Mouse (Mus musculus): ENCODE measurements around the gene Fbxw5.

DNA sequence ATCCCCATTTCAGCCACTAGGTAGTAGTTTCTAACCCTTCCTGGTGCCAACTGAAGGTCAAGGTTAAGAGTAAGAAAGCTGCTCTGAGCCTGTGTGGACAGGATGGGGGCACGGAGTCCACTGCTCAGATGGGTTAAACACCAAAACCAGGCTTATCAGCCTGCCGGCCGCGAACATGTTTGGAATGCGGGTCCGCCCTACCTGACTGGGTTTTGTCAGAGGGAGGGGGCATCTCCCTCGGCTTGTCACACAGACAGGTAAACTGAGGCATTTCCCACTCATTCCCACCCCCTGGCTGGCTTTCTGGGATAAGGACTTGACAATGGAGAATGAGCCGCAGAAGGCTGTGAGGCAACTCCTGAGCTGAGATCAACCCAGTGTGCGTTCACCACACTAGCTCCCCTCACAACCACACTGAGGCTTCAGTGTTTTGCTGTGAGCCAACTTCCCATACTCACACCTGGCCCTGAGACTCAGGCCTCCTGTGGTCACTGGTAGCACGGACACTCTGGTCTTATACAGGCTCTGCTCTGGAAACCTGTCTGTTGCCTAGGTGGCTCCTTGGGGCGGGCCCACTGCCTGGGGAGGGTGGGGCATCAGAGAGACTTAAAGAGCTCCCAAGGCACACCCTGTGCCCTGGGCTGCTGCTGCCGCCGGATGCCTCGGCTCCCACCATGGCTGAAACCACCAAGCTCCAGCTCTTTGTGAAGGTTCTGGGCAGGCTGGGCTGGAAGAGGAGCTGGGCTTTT lies 44.2 kb upstream of the Fbxw5 start, which contains the start of gene Clic3:
- no peak for TF ChIP-seq CTCF (IDR thresholded peaks at IDR 0.05; ENCODE audit: insufficient read depth, low read depth, low read length)
- no peak for TF ChIP-seq POLR2A (IDR thresholded peaks at IDR 0.05; ENCODE audit: insufficient read depth, low read depth, low read length)

All from olfactory bulb, adult 2 months (tissue).